Mouse (Mus musculus) embryo, embryonic 10 days (tissue): ENCODE measurements around the gene Rnf224.
"Not testable (repeated sequence)": the region's sequence is repeated elsewhere in the genome, so short reads cannot be mapped to it uniquely, and the experiment has no call there.

Source experiments
- DNase-seq: peaks from one replicate; pipeline ENCODE4 v3.0.0-alpha.2; 2015; ENCODE audit warnings: low spot score

Rnf224 gene

GRCm38 (mm10) chr2:25236614-25237013 is at the start of gene Rnf224:
TSS of gene Rnf224 (minus strand) at chr2:25236787.
- DNase-seq, result peak; percentile 17

- no peak for DNase-seq
These were observed 49.7 kb upstream of the Rnf224 start for GRCm38 (mm10) chr2:25286314-25286713.

GRCm38 (mm10) chr2:25285551-25285950 is 49.0 kb upstream of the Rnf224 start:
- DNase-seq, result no peak

- peak; percentile 84 for DNase-seq
These were observed 42.6 kb upstream of the Rnf224 start for GRCm38 (mm10) chr2:25278928-25279882.

- no peak for DNase-seq
These were observed 36.4 kb upstream of the Rnf224 start for GRCm38 (mm10) chr2:25273010-25273409.

- no peak for DNase-seq
These were observed 35.9 kb upstream of the Rnf224 start for GRCm38 (mm10) chr2:25272515-25272914.

- peak; percentile 100 for DNase-seq
These were observed 35.4 kb upstream of the Rnf224 start, which contains the start of the genes Ssna1 and Anapc2 for GRCm38 (mm10) chr2:25271827-25272511. TSS of gene Ssna1 (minus strand) at chr2:25272438. TSS of gene Anapc2 (plus strand) at chr2:25272478.

- no peak for DNase-seq
These were observed 31.2 kb upstream of the Rnf224 start for GRCm38 (mm10) chr2:25267746-25268309.

GRCm38 (mm10) chr2:25267241-25267640 is 30.7 kb upstream of the Rnf224 start:
- DNase-seq, result no peak

GRCm38 (mm10) chr2:25266720-25267119 is 30.1 kb upstream of the Rnf224 start:
- no peak for DNase-seq

GRCm38 (mm10) chr2:25265897-25266656 is 29.5 kb upstream of the Rnf224 start:
- no peak for DNase-seq

- no peak for DNase-seq
These were observed 28.3 kb upstream of the Rnf224 start for GRCm38 (mm10) chr2:25264851-25265250.

- DNase-seq, result no peak
These were observed 27.7 kb upstream of the Rnf224 start for GRCm38 (mm10) chr2:25264286-25264660.

GRCm38 (mm10) chr2:25263623-25264285 is 27.2 kb upstream of the Rnf224 start:
- DNase-seq, result no peak

- DNase-seq, result peak; percentile 45
These were observed 26.4 kb upstream of the Rnf224 start for GRCm38 (mm10) chr2:25262795-25263622.

- DNase-seq, result peak; percentile 98
These were observed 25.7 kb upstream of the Rnf224 start, which contains the start of gene Tprn for GRCm38 (mm10) chr2:25262291-25262767. TSS of gene Tprn (plus strand) at chr2:25262618.

- no peak for DNase-seq
These were observed 25.3 kb upstream of the Rnf224 start for GRCm38 (mm10) chr2:25261870-25262269.

- DNase-seq, result no peak
These were observed 22.3 kb upstream of the Rnf224 start for GRCm38 (mm10) chr2:25258887-25259286.

- not testable (repeated sequence) for DNase-seq
These were observed 20.7 kb upstream of the Rnf224 start for GRCm38 (mm10) chr2:25257250-25257649.
